ENCODE assay signal across 18 mouse cellular contexts in genomic region chr16:42517321-42517720, GRCm38 (mm10).
DNase-seq lines count a peak whose midpoint lies in the region; TF ChIP-seq lines count a peak whose summit lies in the region.
"Had no signal": no experiment of that assay in that cellular context is flagged by ENCODE, and none has a peak within 500 bp of the region (broad histone marks: within the 10 kb centered on the region; RNA-seq: fewer than 3 reads in every experiment).

No protein-coding gene starts in this region.

- peak; percentile 8 for DNase-seq in gastrocnemius, postnatal 25 days
- no peak for DNase-seq in gastrocnemius, postnatal 4 days (ENCODE audit: low spot score in 2 of 2)
- peak; percentile 22 for DNase-seq in lung, postnatal 10 days
- DNase-seq in lung, adult 2 months: no peak
- DNase-seq in heart, adult 9 months (ENCODE audit: low spot score in 2 of 2): peak; percentile 3 to 9
- peak; percentile 0 for DNase-seq in skeletal muscle tissue, adult 2 months (ENCODE audit: low read depth, low spot score)
- no peak for DNase-seq in layer of hippocampus, adult 9-10 months (ENCODE audit: low spot score)
- DNase-seq: B cell, adult 2 months; cerebellum, adult 8-10 months; kidney, adult 9 months; kidney, postnatal 36 days; lung, postnatal 14 days; thymus, adult 2 months had no signal

- 69% methylated on average over 4 of the region's 4 CpGs for WGBS in lung, adult 2 months

- TF ChIP-seq CTCF in lung, adult 2 months (IDR thresholded peaks at IDR 0.05; ENCODE audit: insufficient read depth, low read length): no peak

- no peak overlapping the region for H3K4me3 ChIP-seq in lung, adult 2 months (replicated peaks; ENCODE audit: extremely low read depth, low read depth, low read length)
- H3K4me3 ChIP-seq: heart, embryonic 13.5 days; hindbrain, embryonic 12.5 days; limb, embryonic 13.5 days; midbrain, embryonic 15.5 days; neural tube, embryonic 15.5 days had no signal

- no peak for TF ChIP-seq POLR2A in lung, adult 2 months (IDR thresholded peaks at IDR 0.05; ENCODE audit: borderline replicate concordance, extremely low read depth, low read depth, low read length)

- no peaks in the 10 kb centered on the region; the same call in 1 of the 2 replicates for H3K4me1 ChIP-seq in lung, adult 2 months (ENCODE audit: control insufficient read depth, insufficient read depth, low read length)
- H3K4me1 ChIP-seq: hindbrain, embryonic 12.5 days; midbrain, embryonic 15.5 days; neural tube, embryonic 15.5 days had no signal

Comparison
In these comparisons a context has a peak if more than half of its experiments do, and no peak if none do; other contexts are left out.
1. DNase-seq: peak in gastrocnemius, postnatal 25 days (single experiment), lung, postnatal 10 days (single experiment), heart, adult 9 months (2 of 2) and skeletal muscle tissue, adult 2 months (single experiment); none in gastrocnemius, postnatal 4 days (0 of 2), lung, adult 2 months (single experiment) and layer of hippocampus, adult 9-10 months (single experiment).